In the genomic region with DNA sequence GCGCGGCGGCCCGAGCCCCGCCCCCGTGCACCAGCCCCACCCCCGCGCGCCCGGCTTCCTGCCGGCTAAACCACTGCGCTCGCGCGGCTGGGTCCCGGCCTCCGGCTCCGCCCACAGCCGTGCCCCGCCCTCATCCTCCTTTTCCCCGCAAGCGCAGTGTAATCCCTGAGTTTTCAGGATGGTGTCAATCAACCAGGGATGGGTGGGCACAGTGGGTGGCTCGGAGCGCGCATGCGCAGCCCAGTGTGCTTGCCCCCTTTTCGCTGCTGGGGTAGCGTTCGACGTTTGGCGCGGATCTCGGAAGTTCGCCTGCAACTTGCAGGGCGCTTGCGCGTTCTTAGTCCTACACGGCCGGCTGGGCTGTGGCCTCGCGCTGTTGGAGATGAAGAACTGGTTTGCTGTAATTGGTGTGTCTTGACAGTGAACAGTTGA, we compare ENCODE assay signal across 8 mouse cellular contexts. TPM values are rescaled to one million over a fixed set of nuclear protein-coding genes. Genes with fewer than 3 reads are reported as not detected.
DNase-seq lines count a peak whose midpoint lies in the region; ATAC-seq and TF ChIP-seq lines count a peak whose summit lies in the region.

Gene Uxs1 (minus strand): TSS at position 38 of the 432 bp plus-strand sequence.

- H3K27ac ChIP-seq in embryonic facial prominence, embryonic 13.5 days = peak within 1 kb of the TSS; percentile 90
- H3K27ac ChIP-seq in kidney, adult 2 months (ENCODE audit: insufficient read depth, low read depth, low read length) = peak within 1 kb of the TSS; percentile 67
- H3K27ac ChIP-seq in limb, embryonic 12.5 days = peak within 1 kb of the TSS; percentile 94
- H3K27ac ChIP-seq in midbrain, embryonic 15.5 days = peak within 1 kb of the TSS; percentile 91
- peak within 1 kb of the TSS; percentile 30 for H3K27ac ChIP-seq in spleen, adult 2 months (ENCODE audit: insufficient read depth, low read length)

- 0% methylated on average over 35 of the region's 41 CpGs for WGBS in embryonic facial prominence, embryonic 13.5 days
- under 1% methylated on average over 41 of the region's 41 CpGs for WGBS in kidney, adult 2 months
- under 1% methylated on average over 41 of the region's 41 CpGs for WGBS in limb, embryonic 12.5 days
- WGBS in midbrain, embryonic 15.5 days = under 1% methylated on average over 41 of the region's 41 CpGs
- 1% methylated on average over 39 of the region's 41 CpGs for WGBS in spleen, adult 2 months

- peak within 1 kb of the TSS; percentile 93 for H3K4me3 ChIP-seq in embryonic facial prominence, embryonic 13.5 days
- peak within 1 kb of the TSS; percentile 86 for H3K4me3 ChIP-seq in kidney, adult 2 months (ENCODE audit: insufficient read depth, low read depth, low read length)
- H3K4me3 ChIP-seq in limb, embryonic 12.5 days (replicated peaks) = peak within 1 kb of the TSS; percentile 93
- H3K4me3 ChIP-seq in midbrain, embryonic 15.5 days = peak within 1 kb of the TSS; percentile 80
- peak within 1 kb of the TSS; percentile 87 for H3K4me3 ChIP-seq in spleen, adult 2 months (ENCODE audit: extremely low read depth, insufficient read depth, insufficient read length)

- TF ChIP-seq CTCF in kidney, adult 2 months (conservative IDR thresholded peaks at IDR 0.05; ENCODE audit: insufficient read depth, insufficient read length, low read depth, low read length) = no peak
- no peak for TF ChIP-seq CTCF in spleen, adult 2 months (IDR thresholded peaks at IDR 0.05; ENCODE audit: extremely low read depth, insufficient read depth, insufficient read length, insufficient replicate concordance)

- no peaks in the 10 kb centered on the region; the same call in 1 of the 2 replicates for H3K36me3 ChIP-seq in embryonic facial prominence, embryonic 13.5 days
- no peaks in the 10 kb centered on the region for H3K36me3 ChIP-seq in kidney, adult 2 months (ENCODE audit: control insufficient read depth, insufficient read depth, low read length)
- no peaks in the 10 kb centered on the region for H3K36me3 ChIP-seq in limb, embryonic 12.5 days
- no peaks in the 10 kb centered on the region for H3K36me3 ChIP-seq in midbrain, embryonic 15.5 days (replicated peaks)
- H3K36me3 ChIP-seq in spleen, adult 2 months (ENCODE audit: control insufficient read depth, insufficient read depth, low read length) = no peaks in the 10 kb centered on the region

- peak within 1 kb of the TSS; percentile 89 for H3K9ac ChIP-seq in embryonic facial prominence, embryonic 13.5 days
- peak within 1 kb of the TSS; percentile 89 for H3K9ac ChIP-seq in limb, embryonic 12.5 days (replicated peaks)
- peak within 1 kb of the TSS; percentile 69 for H3K9ac ChIP-seq in midbrain, embryonic 15.5 days

- H3K4me2 ChIP-seq in embryonic facial prominence, embryonic 13.5 days = peak within 1 kb of the TSS; percentile 95
- peak within 1 kb of the TSS; percentile 82 for H3K4me2 ChIP-seq in limb, embryonic 12.5 days
- peak within 1 kb of the TSS; percentile 82 for H3K4me2 ChIP-seq in midbrain, embryonic 15.5 days

- peak; percentile 100 for DNase-seq in 3134 (ENCODE audit: extremely low read depth, insufficient read length, low spot score)
- peak; percentile 99 for DNase-seq in adrenal gland, postnatal 36 days
- peak; percentile 99 for DNase-seq in heart, adult 18-20 months
- peak; percentile 99 for DNase-seq in kidney, adult 2 months
- DNase-seq in spleen, adult 2 months (ENCODE audit: low read depth in 1 of 2, low spot score in 2 of 2) = peak; percentile 94 to 96

- peaks cover 20% of the 10 kb centered on the region for H3K4me1 ChIP-seq in embryonic facial prominence, embryonic 13.5 days
- no peaks in the 10 kb centered on the region; the same call in 1 of the 2 replicates for H3K4me1 ChIP-seq in kidney, adult 2 months (ENCODE audit: control insufficient read depth, insufficient read depth, low read length)
- peaks cover 12% of the 10 kb centered on the region for H3K4me1 ChIP-seq in limb, embryonic 12.5 days (replicated peaks)
- H3K4me1 ChIP-seq in midbrain, embryonic 15.5 days = peaks cover 26% of the 10 kb centered on the region
- H3K4me1 ChIP-seq in spleen, adult 2 months (ENCODE audit: control insufficient read depth, insufficient read depth, insufficient read length) = no peaks in the 10 kb centered on the region

- no peaks in the 10 kb centered on the region for H3K27me3 ChIP-seq in embryonic facial prominence, embryonic 13.5 days
- H3K27me3 ChIP-seq in kidney, adult 2 months (replicated peaks; ENCODE audit: control insufficient read depth, insufficient read depth, low read length) = no peaks in the 10 kb centered on the region
- no peaks in the 10 kb centered on the region for H3K27me3 ChIP-seq in limb, embryonic 12.5 days
- H3K27me3 ChIP-seq in midbrain, embryonic 15.5 days (replicated peaks) = no peaks in the 10 kb centered on the region
- H3K27me3 ChIP-seq in spleen, adult 2 months (ENCODE audit: control insufficient read depth, insufficient read depth, low read length) = no peaks in the 10 kb centered on the region

- peak; percentile 85 for TF ChIP-seq POLR2A in kidney, adult 2 months (IDR thresholded peaks at IDR 0.05; ENCODE audit: low read depth, low read length)
- peak; percentile 63; the same call in 1 of the 2 replicates for TF ChIP-seq POLR2A in spleen, adult 2 months (IDR thresholded peaks at IDR 0.05; ENCODE audit: low read depth, low read length)

- peak; percentile 100 for ATAC-seq in embryonic facial prominence, embryonic 13.5 days (ENCODE audit: insufficient number of reproducible peaks, insufficient read depth, low FRiP score, low TSS enrichment, low read depth)
- ATAC-seq in limb, embryonic 12.5 days (ENCODE audit: insufficient number of reproducible peaks, insufficient read depth, low FRiP score, low TSS enrichment, low read depth) = peak; percentile 99
- ATAC-seq in midbrain, embryonic 15.5 days (replicated peaks) = peak; percentile 98

- no peaks in the 10 kb centered on the region for H3K9me3 ChIP-seq in embryonic facial prominence, embryonic 13.5 days
- H3K9me3 ChIP-seq in limb, embryonic 12.5 days = no peaks in the 10 kb centered on the region
- no peaks in the 10 kb centered on the region for H3K9me3 ChIP-seq in midbrain, embryonic 15.5 days

RNA-seq across cellular contexts. Expression of gene Uxs1, which starts in this region (rescaled TPM):
- 10 to 100 TPM; 57.0 to 58.8 TPM for total RNA-seq in adrenal gland, postnatal 36 days (2021)
- 27.9 and 29.4 TPM in 2 replicates for polyA plus RNA-seq in embryonic facial prominence, embryonic 13.5 days (2015; fragmentation: Nextera tagmentation; extraction: Ambion mirVana)
- 10 to 100 TPM; 11.9 to 12.6 TPM for total RNA-seq in heart, adult 18-20 months (2021)
- 25.0 and 26.9 TPM in 2 replicates for polyA plus RNA-seq in kidney, adult 2 months (2012; rRNA removed)
- 24.9 and 25.4 TPM in 2 replicates for polyA plus RNA-seq in limb, embryonic 12.5 days (2016; fragmentation: Nextera tagmentation; extraction: Ambion mirVana)
- polyA plus RNA-seq in midbrain, embryonic 15.5 days (2015; fragmentation: Nextera tagmentation; extraction: Ambion mirVana) = 16.4 and 18.6 TPM in 2 replicates
- 3.5 and 4.9 TPM in 2 replicates for polyA plus RNA-seq in spleen, adult 2 months (2012; rRNA removed)

Comparison
In these comparisons a context has a peak if more than half of its experiments do, and no peak if none do; other contexts are left out.
1. Peak in every context shown above with its lines: DNase-seq, ATAC-seq, H3K4me3 ChIP-seq and H3K27ac ChIP-seq.
2. RNA of gene Uxs1 (total RNA-seq): 57.0 to 58.8 TPM in adrenal gland, postnatal 36 days; 11.9 to 12.6 TPM in heart, adult 18-20 months; every median in the first group is over 4 times any median in the second.
3. H3K27ac ChIP-seq: peak in every context shown above with its lines; median percentile 94 in limb, embryonic 12.5 days; 91 in midbrain, embryonic 15.5 days; 90 in embryonic facial prominence, embryonic 13.5 days; 67 in kidney, adult 2 months; 30 in spleen, adult 2 months.